Mouse (Mus musculus) C3H10T1/2 (cell line): ENCODE measurements around the gene Resf1. TPM values are rescaled to one million over a fixed set of nuclear protein-coding genes. Genes with fewer than 3 reads are reported as not detected.

Source experiments
- polyA plus RNA-seq, 2 experiments: library from polyadenylated mRNA; unstranded; fragments of >200 nt; fragmentation: generic; extraction: Trizol; gene quantifications; one replicate each; pipeline ENCODE4 v1.2.1; 2012; ENCODE audit warnings: missing spikeins in 2 of 2

Gene Resf1
- polyA plus RNA-seq: 1 to 10 TPM in 1 of 2 experiments, under 1 TPM in 1; 0.47 to 5.0 TPM

GRCm38 (mm10) chr6:149308956-149309932 is at the start of gene Resf1:
TSS of gene Resf1 (plus strand) at chr6:149309414.

Other genes with a start within 250 kb of the Resf1 start
- gene Dennd5b, start 207.7 kb upstream of the Resf1 start, polyA plus RNA-seq: 1 to 10 TPM in 1 of 2 experiments, under 1 TPM in 1; 0.99 to 2.2 TPM
- not detected for gene Gm10203, start 179.2 kb upstream of the Resf1 start, polyA plus RNA-seq
- gene Etfbkmt, start 169.6 kb upstream of the Resf1 start, polyA plus RNA-seq: 1 to 10 TPM in 1 of 2 experiments, under 1 TPM in 1; 0.32 to 2.3 TPM
- gene Amn1, start 120.7 kb upstream of the Resf1 start, polyA plus RNA-seq: 1 to 10 TPM in 1 of 2 experiments, under 1 TPM in 1; 0.50 to 8.9 TPM
- under 1 TPM; 0.06 to 0.26 TPM for gene Bicd1, start 99.5 kb downstream of the Resf1 start, polyA plus RNA-seq